Mouse (Mus musculus) MEL (cell line): ENCODE data around the gene Tmprss6. TPM values are rescaled to one million over a fixed set of nuclear protein-coding genes. Genes with fewer than 3 reads are reported as not detected.

Experiments used
- DNase-seq: peaks from one replicate; pipeline ENCODE4 v3.0.0; 2011; ENCODE audit warnings: low read depth, low spot score
- H3K27ac ChIP-seq: 2 replicates; pipeline ENCODE4 v1.5.1; 2012; ENCODE audit warnings: low read depth, mild to moderate bottlenecking, control low read depth, low read length, moderate library complexity; ENCODE audit not compliant: control insufficient read depth
- H3K27me3 ChIP-seq, 2 experiments: fragments of 150-350 bp in 1 of 2; sonication (generic) in 1 of 2; 2 replicates each; pipeline ENCODE4 v1.6.1; 2012; ENCODE audit warnings: low read length in 2 of 2, mild to moderate bottlenecking in 2 of 2, improper control_type of control experiment in 1 of 2, moderate library complexity in 1 of 2; ENCODE audit not compliant: insufficient read depth in 2 of 2, control insufficient read depth in 1 of 2
- H3K36me3 ChIP-seq, 2 experiments: 2 replicates each; pipeline ENCODE4 v1.6.1; 2012 to 2014; ENCODE audit warnings: low read length in 2 of 2, improper control_type of control experiment in 1 of 2, inconsistent platforms in 1 of 2, mild to moderate bottlenecking in 1 of 2; ENCODE audit not compliant: insufficient read depth in 2 of 2, control insufficient read depth in 1 of 2
- H3K4me1 ChIP-seq, 2 experiments: fragments of 150-350 bp in 1 of 2; sonication (generic) in 1 of 2; 2 replicates each; pipeline ENCODE4 v1.6.1; 2012; ENCODE audit warnings: low read length in 2 of 2, improper control_type of control experiment in 1 of 2, mild to moderate bottlenecking in 1 of 2; ENCODE audit not compliant: insufficient read depth in 2 of 2, control insufficient read depth in 1 of 2
- H3K4me3 ChIP-seq, 2 experiments: fragments of 150-350 bp in 1 of 2; sonication (generic) in 1 of 2; 2 replicates each; pipeline ENCODE4 v1.5.1; 2012; ENCODE audit warnings: low read depth in 2 of 2, low read length in 2 of 2, mild to moderate bottlenecking in 2 of 2, moderate library complexity in 2 of 2, control low read depth in 1 of 2, improper control_type of control experiment in 1 of 2; ENCODE audit not compliant: control insufficient read depth in 1 of 2, insufficient read depth in 1 of 2
- H3K79me2 ChIP-seq: 2 replicates; pipeline ENCODE4 v1.6.1; 2012; ENCODE audit warnings: mild to moderate bottlenecking, low read length, moderate library complexity; ENCODE audit not compliant: control insufficient read depth, poor library complexity, insufficient read depth
- H3K9ac ChIP-seq: 2 replicates; pipeline ENCODE4 v1.6.1; 2012; ENCODE audit warnings: low read depth, mild to moderate bottlenecking, control low read depth, low read length, moderate library complexity; ENCODE audit not compliant: control insufficient read depth, poor library complexity, severe bottlenecking
- H3K9me3 ChIP-seq: fragments of 150-350 bp; sonication (generic); replicated peaks from 2 replicates; pipeline ENCODE4 v1.6.1; 2012; ENCODE audit warnings: mild to moderate bottlenecking, low read length, improper control_type of control experiment, moderate library complexity; ENCODE audit not compliant: insufficient read depth
- CHD1 ChIP-seq: IDR thresholded peaks from 2 replicates; pipeline ENCODE4 v1.6.1; 2012; ENCODE audit warnings: low read depth, mild to moderate bottlenecking, inconsistent platforms, low read length, improper control_type of control experiment
- CHD2 ChIP-seq: IDR thresholded peaks from 2 replicates; pipeline ENCODE4 v1.6.1; 2011; ENCODE audit warnings: low read length, improper control_type of control experiment
- CTCF ChIP-seq, 3 experiments: IDR thresholded peaks in 2 of 3; conservative IDR thresholded peaks in 1 of 3; 2 replicates each; pipeline ENCODE4 v1.5.1; 2011 to 2012; ENCODE audit warnings: low read length in 3 of 3, low read depth in 2 of 3, mild to moderate bottlenecking in 2 of 3, improper control_type of control experiment in 1 of 3, inconsistent platforms in 1 of 3, mixed read lengths in 1 of 3, moderate library complexity in 1 of 3; ENCODE audit not compliant: control insufficient read depth in 1 of 3, insufficient read depth in 1 of 3, poor library complexity in 1 of 3, severe bottlenecking in 1 of 3
- E2F4 ChIP-seq: IDR thresholded peaks from 2 replicates; pipeline ENCODE4 v1.6.1; 2011; ENCODE audit warnings: low read depth, low read length, improper control_type of control experiment, borderline replicate concordance
- GABPA ChIP-seq: IDR thresholded peaks from 2 replicates; pipeline ENCODE4 v1.6.1; 2012; ENCODE audit warnings: low read depth, mild to moderate bottlenecking, inconsistent platforms, low read length, improper control_type of control experiment, moderate library complexity
- GATA1 ChIP-seq: IDR thresholded peaks from 2 replicates; pipeline ENCODE4 v1.6.1; 2011; ENCODE audit warnings: low read depth, low read length, improper control_type of control experiment
- HCFC1 ChIP-seq: IDR thresholded peaks from 2 replicates; pipeline ENCODE4 v1.6.1; 2012; ENCODE audit warnings: low read depth, mild to moderate bottlenecking, inconsistent platforms, low read length, improper control_type of control experiment, moderate library complexity
- JUND ChIP-seq: IDR thresholded peaks from 2 replicates; pipeline ENCODE4 v1.6.1; 2011; ENCODE audit warnings: low read depth, mild to moderate bottlenecking, improper control_type of control experiment, low read length
- KAT2A ChIP-seq: conservative IDR thresholded peaks from 2 replicates; pipeline ENCODE4 v1.6.1; 2012; ENCODE audit warnings: low read depth, low read length, improper control_type of control experiment, inconsistent platforms
- MAFK ChIP-seq: IDR thresholded peaks from 2 replicates; pipeline ENCODE4 v1.6.1; 2011; ENCODE audit warnings: low read depth, mild to moderate bottlenecking, low read length, improper control_type of control experiment, borderline replicate concordance
- MAX ChIP-seq: IDR thresholded peaks from 2 replicates; pipeline ENCODE4 v1.6.1; 2011; ENCODE audit warnings: low read length, improper control_type of control experiment
- MAZ ChIP-seq: IDR thresholded peaks from 2 replicates; pipeline ENCODE4 v1.6.1; 2012; ENCODE audit warnings: low read depth, mild to moderate bottlenecking, inconsistent platforms, low read length, improper control_type of control experiment
- MEF2A ChIP-seq: IDR thresholded peaks from 2 replicates; pipeline ENCODE4 v1.6.1; 2014; ENCODE audit warnings: low read depth, mild to moderate bottlenecking, inconsistent platforms, low read length, improper control_type of control experiment; ENCODE audit not compliant: poor library complexity, insufficient replicate concordance, severe bottlenecking; ENCODE audit errors: extremely low read depth
- MXI1 ChIP-seq: IDR thresholded peaks from 2 replicates; pipeline ENCODE4 v1.6.1; 2011; ENCODE audit warnings: mild to moderate bottlenecking, low read depth, low read length, improper control_type of control experiment
- MYC ChIP-seq: IDR thresholded peaks from 2 replicates; pipeline ENCODE4 v1.6.1; 2011; ENCODE audit warnings: low read depth, mild to moderate bottlenecking, low read length, improper control_type of control experiment, moderate library complexity
- POLR2AphosphoS5 ChIP-seq: IDR thresholded peaks from 2 replicates; pipeline ENCODE4 v1.6.1; 2012; ENCODE audit warnings: low read depth, borderline replicate concordance, mild to moderate bottlenecking, inconsistent platforms, low read length, moderate library complexity, mixed read lengths
- RCOR1 ChIP-seq: IDR thresholded peaks from 2 replicates; pipeline ENCODE4 v1.6.1; 2012; ENCODE audit warnings: low read depth, mild to moderate bottlenecking, inconsistent platforms, low read length, improper control_type of control experiment
- SMC3 ChIP-seq: IDR thresholded peaks from 2 replicates; pipeline ENCODE4 v1.6.1; 2011; ENCODE audit warnings: low read depth, low read length, improper control_type of control experiment
- TCF12 ChIP-seq: IDR thresholded peaks from 2 replicates; pipeline ENCODE4 v1.6.1; 2014; ENCODE audit warnings: low read depth, mild to moderate bottlenecking, inconsistent platforms, low read length, improper control_type of control experiment, moderate library complexity
- UBTF ChIP-seq: IDR thresholded peaks from 2 replicates; pipeline ENCODE4 v1.6.1; 2012; ENCODE audit warnings: low read depth, mild to moderate bottlenecking, inconsistent platforms, low read length, improper control_type of control experiment, moderate library complexity, borderline replicate concordance; ENCODE audit not compliant: insufficient read depth
- USF1 ChIP-seq: IDR thresholded peaks from 2 replicates; pipeline ENCODE4 v1.6.1; 2014; ENCODE audit warnings: low read depth, mild to moderate bottlenecking, inconsistent platforms, low read length, improper control_type of control experiment, moderate library complexity
- ZMIZ1 ChIP-seq: IDR thresholded peaks from 2 replicates; pipeline ENCODE4 v1.6.1; 2012; ENCODE audit warnings: low read depth, mild to moderate bottlenecking, inconsistent platforms, low read length, improper control_type of control experiment, moderate library complexity
- ZNF384 ChIP-seq: IDR thresholded peaks from 2 replicates; pipeline ENCODE4 v1.6.1; 2012; ENCODE audit warnings: low read depth, mild to moderate bottlenecking, inconsistent platforms, low read length, improper control_type of control experiment
- polyA plus RNA-seq, 2 experiments: library from polyadenylated mRNA; stranded (reverse) in 1 of 2; unstranded in 1 of 2; fragments of >175 nt in 1 of 2; fragments of >200 nt in 1 of 2; gene quantifications; 2 replicates each; pipeline versions ENCODE4 v1.2.1 to v1.2.4; 2012; ENCODE audit warnings: low replicate concordance in 2 of 2, low read depth in 1 of 2; ENCODE audit not compliant: insufficient read length in 2 of 2, insufficient read depth in 1 of 2, missing spikeins in 1 of 2
- total RNA-seq: library from RNA; depleted of rRNA; stranded (reverse); fragments of 300-350 nt; gene quantifications from 2 replicates; pipeline ENCODE4 v1.2.3, GENCODE M21; 2012

The Tmprss6 gene
- total and polyA plus RNA-seq, 3 experiments = 0.11 to 0.12 TPM; not detected in 1

GRCm38 (mm10) chr15:78451201-78451600 is 17.2 kb downstream of the Tmprss6 start:
- Histone ChIP-seq H3K36me3 (peaks cover 0 to 6% of the 10 kb centered on the region in 2 experiments; a peak in 2 of 4 replicates), H3K4me3 (no peak overlapping the region), H3K27me3 (no peaks in the 10 kb centered on the region), H3K9ac (no peak overlapping the region), H3K27ac (no peak overlapping the region), H3K4me1 (peaks cover 3 to 24% of the 10 kb centered on the region in 2 experiments; a peak in 2 of 4 replicates), H3K79me2 (no peaks in the 10 kb centered on the region; the same call in 1 of the 2 replicates), H3K9me3 (no peaks in the 10 kb centered on the region)
- peak; percentile 33 for DNase-seq
- no peak for TF ChIP-seq ZNF384
- TF ChIP-seq MAZ = no peak
- TF ChIP-seq GATA1 = no peak
- no peak for TF ChIP-seq SMC3

GRCm38 (mm10) chr15:78450419-78450768 is 18.0 kb downstream of the Tmprss6 start:
- Histone ChIP-seq H3K27me3 (no peaks in the 10 kb centered on the region), H3K27ac (peak overlapping the region; percentile 59), H3K9me3 (no peaks in the 10 kb centered on the region), H3K79me2 (no peaks in the 10 kb centered on the region; the same call in 1 of the 2 replicates), H3K4me1 (peaks cover 3 to 24% of the 10 kb centered on the region in 2 experiments; a peak in 2 of 4 replicates), H3K9ac (peak overlapping the region; percentile 24; the same call in 1 of the 2 replicates), H3K36me3 (peaks cover 0 to 6% of the 10 kb centered on the region in 2 experiments; a peak in 2 of 4 replicates), H3K4me3 (no peak overlapping the region)
- TF ChIP-seq MAZ (no peak), UBTF (no peak), RCOR1 (no peak), GABPA (0 out of 2 replicates have a peak, but pooled peaks have one; percentile 27), ZMIZ1 (no peak), HCFC1 (no peak)
- DNase-seq = peak; percentile 53

- Histone ChIP-seq H3K9ac (peak overlapping the region; percentile 29; the same call in 1 of the 2 replicates), H3K9me3 (no peaks in the 10 kb centered on the region), H3K27ac (peak overlapping the region; percentile 59), H3K4me1 (peaks cover 3 to 19% of the 10 kb centered on the region in 2 experiments; a peak in 2 of 4 replicates), H3K36me3 (peaks cover 0 to 6% of the 10 kb centered on the region in 2 experiments; a peak in 2 of 4 replicates), H3K27me3 (no peaks in the 10 kb centered on the region), H3K79me2 (no peaks in the 10 kb centered on the region; the same call in 1 of the 2 replicates), H3K4me3 (no peak overlapping the region)
- peak; percentile 80 for DNase-seq
- TF ChIP-seq CTCF (IDR thresholded peaks at IDR 0.05 in 2 of 3, conservative IDR thresholded peaks at IDR 0.05 in 1 of 3; ENCODE audit: control insufficient read depth in 1 of 3, insufficient read depth in 1 of 3, low read depth in 2 of 3, low read length in 3 of 3, poor library complexity in 1 of 3, severe bottlenecking in 1 of 3) (no peak), MAX (peak; percentile 45; the same call in 1 of the 2 replicates), CHD1 (no peak), E2F4 (no peak), CHD2 (no peak), POLR2AphosphoS5 (no peak), USF1 (no peak), KAT2A (no peak), JUND (0 out of 2 replicates have a peak, but pooled peaks have one; percentile 38), TCF12 (no peak; the same call in 1 of the 2 replicates), RCOR1 (no peak), MAFK (no peak), GATA1 (no peak), ZNF384 (no peak), ZMIZ1 (no peak), MXI1 (no peak), MYC (no peak), MEF2A (no peak)
Observed at GRCm38 (mm10) chr15:78449694-78450418, 18.6 kb downstream of the Tmprss6 start.
